Comparison of ENCODE assay signal across 8 mouse cellular contexts in the genomic region with DNA sequence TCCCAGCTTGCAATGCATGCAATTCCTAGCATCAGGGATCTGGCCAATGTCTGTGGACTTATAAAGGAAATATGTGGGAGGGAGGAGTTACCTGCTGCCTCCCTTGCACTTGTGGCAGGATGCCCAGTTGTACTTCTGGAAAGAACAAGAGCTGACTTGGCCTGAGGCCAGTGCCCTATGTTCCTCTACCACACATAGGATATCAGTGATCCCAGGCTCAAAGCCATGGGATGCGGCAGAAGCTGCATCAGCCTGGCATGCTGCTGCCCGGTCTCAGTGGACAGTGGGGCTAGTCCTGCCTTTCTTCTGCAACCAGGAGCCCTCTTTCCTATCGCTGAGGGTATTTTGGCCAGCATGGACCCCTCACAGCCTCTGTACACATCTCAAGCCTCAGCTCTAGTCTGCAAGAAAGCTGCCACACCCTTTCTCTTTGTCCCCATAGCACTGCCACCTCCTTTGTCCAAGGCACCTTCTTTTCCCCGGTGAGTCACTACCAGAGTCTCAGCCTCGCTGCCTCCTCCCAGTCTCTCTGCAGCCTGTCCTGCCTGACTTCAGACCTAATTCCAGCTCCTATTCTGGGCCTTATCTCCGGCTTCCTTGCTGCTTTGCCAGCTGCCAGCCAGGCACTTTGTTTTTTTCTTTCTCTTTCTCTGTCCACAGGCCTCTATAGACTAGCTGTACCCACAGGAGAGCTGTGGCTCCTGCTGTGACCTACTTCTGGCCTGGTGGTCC. TPM values are rescaled to one million over a fixed set of nuclear protein-coding genes. Genes with fewer than 3 reads are reported as not detected.
DNase-seq lines count a peak whose midpoint lies in the region; ATAC-seq and TF ChIP-seq lines count a peak whose summit lies in the region.

No protein-coding gene starts in this region.

- peak overlapping the region; percentile 87 for H3K27ac ChIP-seq in embryonic facial prominence, embryonic 15.5 days (replicated peaks)
- H3K27ac ChIP-seq in small intestine, adult 2 months (ENCODE audit: insufficient read depth, low read depth, low read length), result peak overlapping the region; percentile 93

- H3K36me3 ChIP-seq in embryonic facial prominence, embryonic 15.5 days, result no peaks in the 10 kb centered on the region
- H3K36me3 ChIP-seq in small intestine, adult 2 months (ENCODE audit: control insufficient read depth, insufficient read depth, low read length), result no peaks in the 10 kb centered on the region

- no peaks in the 10 kb centered on the region for H3K9me3 ChIP-seq in embryonic facial prominence, embryonic 15.5 days (replicated peaks)

- H3K4me2 ChIP-seq in embryonic facial prominence, embryonic 15.5 days (replicated peaks), result no peak overlapping the region

- DNase-seq in thymus, postnatal 4 days, result peak; percentile 25
- no peak for DNase-seq in thymus, postnatal 36 days
- DNase-seq in heart, postnatal 25 days (ENCODE audit: low spot score), result peak; percentile 39
- DNase-seq in layer of hippocampus, adult 11-12 months (ENCODE audit: low spot score), result peak; percentile 71
- DNase-seq in lung, postnatal 25 days (ENCODE audit: low spot score), result peak; percentile 91
- no peak for DNase-seq in gastrocnemius, postnatal 14 days

- peak; percentile 22; the same call in 1 of the 2 replicates for ATAC-seq in embryonic facial prominence, embryonic 15.5 days (ENCODE audit: insufficient number of reproducible peaks, low FRiP score, low TSS enrichment, low read depth)

- WGBS in embryonic facial prominence, embryonic 15.5 days, result 55% methylated on average over 6 of the region's 6 CpGs
- WGBS in small intestine, adult 2 months, result 14% methylated on average over 6 of the region's 6 CpGs

- TF ChIP-seq POLR2A in small intestine, adult 2 months (IDR thresholded peaks at IDR 0.05; ENCODE audit: low read depth, low read length), result no peak

- no peak for TF ChIP-seq CTCF in small intestine, adult 2 months (IDR thresholded peaks at IDR 0.05; ENCODE audit: extremely low read depth, insufficient read length, insufficient replicate concordance, low read depth, low read length)

- no peak overlapping the region for H3K4me3 ChIP-seq in embryonic facial prominence, embryonic 15.5 days (replicated peaks)
- H3K4me3 ChIP-seq in small intestine, adult 2 months (ENCODE audit: low read depth, low read length), result no peak overlapping the region

- no peak overlapping the region for H3K9ac ChIP-seq in embryonic facial prominence, embryonic 15.5 days

- intact Hi-C loops in heart, postnatal 25 days (cut with DNase I), result no loop called here
- intact Hi-C loops in gastrocnemius, postnatal 14 days (cut with DNase I; ENCODE audit: low total_unique reads), result no loop called here

- peaks cover 37% of the 10 kb centered on the region for H3K4me1 ChIP-seq in embryonic facial prominence, embryonic 15.5 days
- H3K4me1 ChIP-seq in small intestine, adult 2 months (ENCODE audit: control insufficient read depth, insufficient read depth, insufficient read length, low read length), result peaks cover 42% of the 10 kb centered on the region

- H3K27me3 ChIP-seq in embryonic facial prominence, embryonic 15.5 days, result no peaks in the 10 kb centered on the region
- no peaks in the 10 kb centered on the region for H3K27me3 ChIP-seq in small intestine, adult 2 months (ENCODE audit: control insufficient read depth, insufficient read depth, low read length)

RNA-seq across cellular contexts. Expression of a gene that starts 28.0 kb away (rescaled TPM):
- 131 and 139 TPM in 2 replicates for polyA plus RNA-seq in embryonic facial prominence, embryonic 15.5 days (2015; fragmentation: Nextera tagmentation; extraction: Ambion mirVana)
- 10 to 100 TPM; 61.6 to 66.8 TPM for total RNA-seq in heart, postnatal 25 days (2021)
- 52.9 and 138 TPM in 2 replicates for polyA plus RNA-seq in small intestine, adult 2 months (2012; rRNA removed)
- total RNA-seq in gastrocnemius, postnatal 14 days (2021), result 10 to 100 TPM; 46.4 to 52.6 TPM

RNA-seq across cellular contexts. Expression of a gene that starts 30.3 kb away (rescaled TPM):
- polyA plus RNA-seq in embryonic facial prominence, embryonic 15.5 days (2015; fragmentation: Nextera tagmentation; extraction: Ambion mirVana), result 4.9 and 6.7 TPM in 2 replicates
- 1 to 10 TPM; 8.2 to 8.7 TPM for total RNA-seq in heart, postnatal 25 days (2021)
- polyA plus RNA-seq in small intestine, adult 2 months (2012; rRNA removed), result 28.1 and 28.8 TPM in 2 replicates
- 1 to 10 TPM; 2.5 to 4.1 TPM for total RNA-seq in gastrocnemius, postnatal 14 days (2021)

RNA-seq across cellular contexts. Expression of a gene that starts 57.4 kb away (rescaled TPM):
- polyA plus RNA-seq in embryonic facial prominence, embryonic 15.5 days (2015; fragmentation: Nextera tagmentation; extraction: Ambion mirVana), result 7.5 and 8.5 TPM in 2 replicates
- total RNA-seq in heart, postnatal 25 days (2021), result over 10,000 TPM; 11,742 to 12,072 TPM
- not detected in 2 replicates for polyA plus RNA-seq in small intestine, adult 2 months (2012; rRNA removed)
- total RNA-seq in gastrocnemius, postnatal 14 days (2021), result 100 to 1,000 TPM; 358 to 691 TPM

Comparison
In these comparisons a context has a peak if more than half of its experiments do, and no peak if none do; other contexts are left out.
1. DNase-seq: peak in thymus, postnatal 4 days (single experiment), heart, postnatal 25 days (single experiment), layer of hippocampus, adult 11-12 months (single experiment) and lung, postnatal 25 days (single experiment); none in thymus, postnatal 36 days (0 of 2) and gastrocnemius, postnatal 14 days (single experiment).
2. RNA of a gene that starts 57.4 kb away (total RNA-seq): 11,742 to 12,072 TPM in heart, postnatal 25 days; 358 to 691 TPM in gastrocnemius, postnatal 14 days; every median in the first group is over 10 times any median in the second.